Mouse (Mus musculus) brain, embryonic 14.5 days (tissue): ENCODE measurements around the gene Bach2.

Experiments
- CTCF ChIP-seq: fragments of 200-500 bp; IDR thresholded peaks from 2 replicates; pipeline ENCODE4 v1.5.1; 2012; ENCODE audit warnings: inconsistent platforms, mild to moderate bottlenecking, moderate library complexity, borderline replicate concordance; ENCODE audit not compliant: insufficient read depth, insufficient read length; ENCODE audit errors: extremely low read depth
- POLR2A ChIP-seq: fragments of 200-500 bp; IDR thresholded peaks from 2 replicates; pipeline ENCODE4 v1.6.1; 2012; ENCODE audit warnings: mild to moderate bottlenecking, inconsistent platforms, borderline replicate concordance; ENCODE audit not compliant: poor library complexity, insufficient read depth, insufficient read length, severe bottlenecking; ENCODE audit errors: extremely low read depth

- TF ChIP-seq POLR2A (no peak), CTCF (no peak)
Measured at GRCm38 (mm10) chr4:32312171-32312946, 73.8 kb downstream of the Bach2 start.
